1 mouse cellular context compared by ENCODE assay signal in the genomic region with DNA sequence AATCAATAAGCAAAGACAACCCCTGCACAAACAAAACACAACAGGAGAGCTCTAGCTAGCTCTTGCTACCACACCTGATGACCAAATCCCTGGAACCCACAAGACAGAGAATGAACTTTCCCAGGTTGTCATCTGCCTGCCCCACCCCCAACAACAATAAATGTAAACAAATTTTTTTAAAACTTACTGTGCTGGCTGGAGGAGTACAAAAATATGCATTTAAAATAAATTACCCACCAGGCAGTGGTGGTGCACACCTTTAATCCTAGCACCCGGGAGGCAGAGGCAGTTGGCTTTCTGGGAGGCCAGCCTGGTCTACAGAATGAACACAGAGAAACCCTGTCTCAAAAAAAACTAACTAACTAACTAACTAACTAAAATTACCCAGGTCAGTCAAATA.
TF ChIP-seq lines count a peak whose summit lies in the region.

No protein-coding gene starts in this region.

TF ChIP-seq in CH12.LX, 34 proteins besides CTCF, POLR2A, EP300 and RAD21:
- TF ChIP-seq MAZ (IDR thresholded peaks at IDR 0.05; ENCODE audit: low read depth, low read length) (no peak), SIN3A (IDR thresholded peaks at IDR 0.05; ENCODE audit: low read length) (no peak), NRF1 (IDR thresholded peaks at IDR 0.05; ENCODE audit: low read depth, low read length) (no peak), IRF4 (IDR thresholded peaks at IDR 0.05; ENCODE audit: low read depth, low read length) (no peak), NELFE (IDR thresholded peaks at IDR 0.05; ENCODE audit: low read depth, low read length) (no peak), E2F4 (IDR thresholded peaks at IDR 0.05; ENCODE audit: insufficient replicate concordance, low read depth, low read length) (no peak), PAX5 (IDR thresholded peaks at IDR 0.05; ENCODE audit: low read length) (no peak), HCFC1 (IDR thresholded peaks at IDR 0.05; ENCODE audit: low read depth, low read length) (no peak), MXI1 (IDR thresholded peaks at IDR 0.05; ENCODE audit: low read depth, low read length) (no peak), CHD2 (IDR thresholded peaks at IDR 0.05; ENCODE audit: low read length) (no peak), JUN (IDR thresholded peaks at IDR 0.05; ENCODE audit: insufficient read depth, low read depth, low read length) (no peak), ZC3H11A (IDR thresholded peaks at IDR 0.05; ENCODE audit: low read depth, low read length) (no peak), CHD1 (IDR thresholded peaks at IDR 0.05; ENCODE audit: low read depth, low read length) (no peak), POLR2AphosphoS2 (IDR thresholded peaks at IDR 0.05; ENCODE audit: low read depth, low read length) (no peak), JUND (conservative IDR thresholded peaks at IDR 0.05; ENCODE audit: low read depth, low read length) (no peak), SMC3 (IDR thresholded peaks at IDR 0.05; ENCODE audit: low read depth, low read length) (no peak), MAFK (IDR thresholded peaks at IDR 0.05; ENCODE audit: insufficient replicate concordance, low read length) (no peak)
